Mouse (Mus musculus): Measurements from ENCODE around the gene Tmco5.

DNA sequence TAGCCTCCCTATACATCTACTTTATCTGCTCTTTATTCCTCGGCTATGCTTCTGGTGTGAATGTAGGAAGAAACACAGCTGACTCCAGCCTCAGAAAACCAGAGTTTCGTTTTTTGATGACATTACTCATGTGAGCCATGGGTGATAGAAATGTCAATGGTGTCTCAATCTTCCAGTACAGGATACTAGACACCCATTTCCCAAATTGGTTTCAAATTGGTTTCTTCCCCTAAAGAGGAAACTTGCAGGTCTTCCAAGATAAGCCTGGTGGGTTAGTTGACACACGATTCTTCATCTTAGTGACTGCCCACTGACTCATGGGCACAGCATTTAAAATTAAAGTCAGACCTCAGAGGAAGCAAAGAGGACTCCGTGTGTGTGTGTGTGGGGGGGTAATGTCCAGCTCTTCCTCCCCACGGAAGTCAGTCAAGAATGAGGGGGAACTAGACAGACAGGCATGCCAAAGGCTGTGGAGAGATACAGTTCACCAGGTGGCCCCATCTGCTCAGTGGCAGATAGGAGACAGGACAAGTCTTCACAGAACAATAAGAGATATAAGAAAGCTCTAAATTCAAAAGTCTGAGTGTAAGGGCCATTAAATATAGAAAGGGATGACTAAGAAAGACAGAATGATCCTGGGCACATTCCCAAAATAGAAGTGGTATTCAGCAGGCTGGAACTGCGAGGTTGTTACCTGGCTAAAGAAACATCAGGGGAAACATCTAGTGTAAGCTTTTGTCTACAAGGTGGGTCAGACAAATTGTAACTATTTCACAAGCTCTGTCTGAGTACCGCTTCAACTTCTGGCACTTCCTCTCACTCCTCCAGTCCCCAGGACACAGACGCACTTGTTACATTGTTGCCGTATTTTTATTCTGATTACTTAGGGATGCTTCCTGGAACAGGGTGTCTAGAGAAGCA, 44.3 kb downstream of the Tmco5 start:
- no peak for TF ChIP-seq CTCF (IDR thresholded peaks at IDR 0.05; ENCODE audit: borderline replicate concordance, extremely low read depth, insufficient read depth, insufficient read length)
- TF ChIP-seq POLR2A (IDR thresholded peaks at IDR 0.05; ENCODE audit: borderline replicate concordance, extremely low read depth, insufficient read depth, insufficient read length, poor library complexity, severe bottlenecking): no peak

Data from brain, embryonic 14.5 days (tissue).